Mouse (Mus musculus) kidney, embryonic 14.5 days (tissue): ENCODE results near the gene Ptprk. TPM values are rescaled to one million over a fixed set of nuclear protein-coding genes. Genes with fewer than 3 reads are reported as not detected.

Experiments
- ATAC-seq: fragments of 200-750 bp; cut with Nextera tagmentation; 2 replicates; pipeline ENCODE4 v1.8.0; 2017; ENCODE audit warnings: moderate number of reproducible peaks, mild to moderate bottlenecking, moderate TSS enrichment, moderate library complexity; ENCODE audit not compliant: low FRiP score, low TSS enrichment
- H3K27ac ChIP-seq: fragments of 300-500 bp; sonication (generic); 2 replicates; pipeline ENCODE4 v1.5.1; 2014; ENCODE audit warnings: low read depth, mild to moderate bottlenecking, low read length, moderate library complexity, mixed read lengths
- H3K27me3 ChIP-seq: fragments of 300-500 bp; sonication (generic); 2 replicates; pipeline ENCODE4 v1.6.1; 2014; ENCODE audit warnings: mild to moderate bottlenecking, low read length; ENCODE audit not compliant: control insufficient read depth, insufficient read depth
- H3K36me3 ChIP-seq: fragments of 300-500 bp; sonication (generic); 2 replicates; pipeline ENCODE4 v1.6.1; 2014; ENCODE audit warnings: low read length, mixed read lengths; ENCODE audit not compliant: control insufficient read depth, insufficient read depth
- H3K4me1 ChIP-seq: fragments of 300-500 bp; sonication (generic); 2 replicates; pipeline ENCODE4 v1.6.1; 2014; ENCODE audit warnings: low read length, mixed read lengths; ENCODE audit not compliant: control insufficient read depth, insufficient read depth
- H3K4me2 ChIP-seq: fragments of 300-500 bp; sonication (generic); replicated peaks from 2 replicates; pipeline ENCODE4 v1.6.1; 2014; ENCODE audit warnings: low read depth, mild to moderate bottlenecking, low read length
- H3K4me3 ChIP-seq: fragments of 300-500 bp; sonication (generic); 2 replicates; pipeline ENCODE4 v1.5.1; 2014; ENCODE audit warnings: mild to moderate bottlenecking, low read length
- H3K9ac ChIP-seq: fragments of 300-500 bp; sonication (generic); 2 replicates; pipeline ENCODE4 v1.6.1; 2014; ENCODE audit warnings: low read depth, mild to moderate bottlenecking, low read length, moderate library complexity
- H3K9me3 ChIP-seq: fragments of 300-500 bp; sonication (generic); 2 replicates; pipeline ENCODE4 v1.6.1; 2016; ENCODE audit warnings: low read length; ENCODE audit not compliant: control insufficient read depth
- WGBS: fragments of 180-500 bp; shearing (Covaris S2); extraction: QIAGEN DNeasy Blood & Tissue Kit; methylation state at CpG from one replicate; pipeline ENCODE4 v1.1.7; 2014; 5-methylcytosine and 5-hydroxymethylcytosine counted together
- polyA plus RNA-seq: library from polyadenylated mRNA; unstranded; fragments of >200 nt; fragmentation: Nextera tagmentation; extraction: Ambion mirVana; gene quantifications from 2 replicates; pipeline ENCODE4 v1.2.1, GENCODE M21; 2014

Ptprk gene
- polyA plus RNA-seq, 1 experiment from 2014 or later, result 42.7 TPM

GRCm38 (mm10) chr10:28186018-28186800 lies 111.6 kb downstream of the Ptprk start:
- Histone ChIP-seq H3K9ac (no peak overlapping the region), H3K36me3 (no peaks in the 10 kb centered on the region), H3K4me1 (no peaks in the 10 kb centered on the region), H3K9me3 (no peaks in the 10 kb centered on the region), H3K27me3 (no peaks in the 10 kb centered on the region), H3K27ac (no peak overlapping the region), H3K4me3 (no peak overlapping the region), H3K4me2 (no peak overlapping the region)
- 57% methylated on average over 4 of the region's 4 CpGs for WGBS
- ATAC-seq, result no peak

GRCm38 (mm10) chr10:28191440-28191839 lies 116.8 kb downstream of the Ptprk start:
- no peak overlapping the region for H3K27ac ChIP-seq
- H3K4me2 ChIP-seq, result no peak overlapping the region
- H3K9me3 ChIP-seq, result no peaks in the 10 kb centered on the region
- no peaks in the 10 kb centered on the region for H3K4me1 ChIP-seq
- H3K27me3 ChIP-seq, result no peaks in the 10 kb centered on the region
- no peak overlapping the region for H3K9ac ChIP-seq
- H3K4me3 ChIP-seq, result no peak overlapping the region
- WGBS, result 94% methylated on average over 5 of the region's 5 CpGs
- H3K36me3 ChIP-seq, result no peaks in the 10 kb centered on the region
- ATAC-seq, result no peak

- Histone ChIP-seq H3K27me3 (no peaks in the 10 kb centered on the region), H3K4me3 (no peak overlapping the region), H3K36me3 (no peaks in the 10 kb centered on the region), H3K4me2 (no peak overlapping the region), H3K4me1 (no peaks in the 10 kb centered on the region), H3K9me3 (no peaks in the 10 kb centered on the region), H3K9ac (no peak overlapping the region), H3K27ac (no peak overlapping the region)
- no peak for ATAC-seq
- 89% methylated on average over 5 of the region's 5 CpGs for WGBS
These were observed 119.0 kb downstream of the Ptprk start for GRCm38 (mm10) chr10:28193630-28194029.

GRCm38 (mm10) chr10:28200609-28201008 lies 126.0 kb downstream of the Ptprk start:
- no peak overlapping the region for H3K4me3 ChIP-seq
- H3K4me2 ChIP-seq, result no peak overlapping the region
- H3K36me3 ChIP-seq, result no peaks in the 10 kb centered on the region
- no peak overlapping the region for H3K9ac ChIP-seq
- H3K9me3 ChIP-seq, result no peaks in the 10 kb centered on the region
- no peaks in the 10 kb centered on the region for H3K4me1 ChIP-seq
- H3K27me3 ChIP-seq, result no peaks in the 10 kb centered on the region
- H3K27ac ChIP-seq, result no peak overlapping the region
- 98% methylated on average over 3 of the region's 3 CpGs for WGBS
- no peak for ATAC-seq

GRCm38 (mm10) chr10:28209394-28209793 lies 134.8 kb downstream of the Ptprk start:
- Histone ChIP-seq H3K4me2 (no peak overlapping the region), H3K27ac (no peak overlapping the region), H3K27me3 (no peaks in the 10 kb centered on the region), H3K36me3 (no peaks in the 10 kb centered on the region), H3K4me3 (no peak overlapping the region), H3K9me3 (no peaks in the 10 kb centered on the region), H3K9ac (no peak overlapping the region), H3K4me1 (peaks cover 10% of the 10 kb centered on the region; the same call in 1 of the 2 replicates)
- no peak for ATAC-seq

GRCm38 (mm10) chr10:28212083-28212482 lies 137.5 kb downstream of the Ptprk start:
- 39% methylated on average over 1 of the region's 1 CpGs for WGBS
- H3K4me1 ChIP-seq, result peaks cover 10% of the 10 kb centered on the region; the same call in 1 of the 2 replicates
- H3K27me3 ChIP-seq, result no peaks in the 10 kb centered on the region
- H3K9me3 ChIP-seq, result no peaks in the 10 kb centered on the region
- no peak overlapping the region for H3K4me3 ChIP-seq
- peak; percentile 84 for ATAC-seq
- no peak overlapping the region for H3K9ac ChIP-seq
- H3K4me2 ChIP-seq, result no peak overlapping the region
- no peaks in the 10 kb centered on the region for H3K36me3 ChIP-seq
- no peak overlapping the region for H3K27ac ChIP-seq

GRCm38 (mm10) chr10:28215153-28215552 lies 140.5 kb downstream of the Ptprk start:
- Histone ChIP-seq H3K4me2 (no peak overlapping the region), H3K4me3 (no peak overlapping the region), H3K36me3 (no peaks in the 10 kb centered on the region), H3K4me1 (peaks cover 13% of the 10 kb centered on the region; the same call in 1 of the 2 replicates), H3K9ac (no peak overlapping the region), H3K9me3 (no peaks in the 10 kb centered on the region), H3K27me3 (no peaks in the 10 kb centered on the region), H3K27ac (no peak overlapping the region)
- WGBS, result 85% methylated on average over 6 of the region's 6 CpGs
- no peak for ATAC-seq

GRCm38 (mm10) chr10:28223602-28224001 lies 149.0 kb downstream of the Ptprk start:
- Histone ChIP-seq H3K9me3 (no peaks in the 10 kb centered on the region), H3K27me3 (no peaks in the 10 kb centered on the region), H3K9ac (no peak overlapping the region), H3K4me1 (peaks cover 6% of the 10 kb centered on the region; the same call in 1 of the 2 replicates), H3K36me3 (no peaks in the 10 kb centered on the region), H3K4me2 (no peak overlapping the region), H3K4me3 (no peak overlapping the region), H3K27ac (no peak overlapping the region)
- 64% methylated on average over 6 of the region's 6 CpGs for WGBS
- ATAC-seq, result no peak

GRCm38 (mm10) chr10:28224376-28224775 lies 149.8 kb downstream of the Ptprk start:
- no peak for ATAC-seq
- Histone ChIP-seq H3K27me3 (no peaks in the 10 kb centered on the region), H3K9ac (no peak overlapping the region), H3K4me1 (peaks cover 6% of the 10 kb centered on the region; the same call in 1 of the 2 replicates), H3K36me3 (no peaks in the 10 kb centered on the region), H3K27ac (no peak overlapping the region), H3K4me2 (no peak overlapping the region), H3K4me3 (no peak overlapping the region), H3K9me3 (no peaks in the 10 kb centered on the region)
- WGBS, result 81% methylated on average over 1 of the region's 1 CpGs
